8 mouse cellular contexts compared by ENCODE assay signal in the genomic region with DNA sequence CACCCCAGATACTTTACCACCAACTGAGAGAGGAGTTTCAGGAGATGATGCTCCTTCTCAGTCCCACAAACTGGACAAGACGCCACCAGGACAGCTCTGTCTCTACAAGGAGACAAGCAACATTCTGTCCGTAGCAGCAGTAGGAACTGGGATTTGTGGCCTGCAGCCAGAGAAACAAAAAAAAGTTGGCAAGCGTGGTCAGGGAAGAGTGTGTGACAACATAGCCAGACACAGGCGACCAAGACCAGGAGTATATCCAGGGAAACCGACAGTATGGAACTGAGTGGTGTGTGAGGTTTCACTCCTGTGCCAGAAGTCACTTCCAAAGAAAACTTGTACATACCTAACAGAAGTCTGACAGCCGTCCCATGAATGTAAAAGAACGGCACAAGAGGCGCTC. TPM values are rescaled to one million over a fixed set of nuclear protein-coding genes. Genes with fewer than 3 reads are reported as not detected.
A peak's percentile ranks its signal among the peaks of the same experiment; 100 is the strongest.
DNase-seq lines count a peak whose midpoint lies in the region; ATAC-seq and TF ChIP-seq lines count a peak whose summit lies in the region.
"Had no signal": no experiment of that assay in that cellular context is flagged by ENCODE, and none has a peak within 500 bp of the region (broad histone marks: within the 10 kb centered on the region; RNA-seq: fewer than 3 reads in every experiment).

No protein-coding gene starts in this region.

- H3K4me3 ChIP-seq in hindbrain, embryonic 16.5 days (ENCODE audit: low read length): no peak overlapping the region
- H3K4me3 ChIP-seq in hindbrain, embryonic 13.5 days: no peak overlapping the region
- no peak overlapping the region for H3K4me3 ChIP-seq in lung, embryonic 14.5 days (ENCODE audit: low read depth, low read length)
- H3K4me3 ChIP-seq: neural tube, embryonic 13.5 days had no signal

- peak; percentile 38 for ATAC-seq in hindbrain, embryonic 16.5 days
- no peak for ATAC-seq in hindbrain, embryonic 13.5 days (ENCODE audit: low FRiP score)
- ATAC-seq in lung, embryonic 14.5 days (ENCODE audit: insufficient read depth): peak; percentile 91
- no peak for ATAC-seq in megakaryocyte, adult 5-6 weeks (ENCODE audit: poor library complexity, severe bottlenecking)

- TF ChIP-seq CTCF in lung, embryonic 14.5 days (IDR thresholded peaks at IDR 0.05; ENCODE audit: low read depth): no peak

- 56% methylated on average over 8 of the region's 8 CpGs for WGBS in hindbrain, embryonic 16.5 days
- 79% methylated on average over 8 of the region's 8 CpGs for WGBS in hindbrain, embryonic 13.5 days
- 32% methylated on average over 8 of the region's 8 CpGs for WGBS in lung, embryonic 14.5 days

- no peaks in the 10 kb centered on the region for H3K27me3 ChIP-seq in hindbrain, embryonic 16.5 days (replicated peaks; ENCODE audit: control insufficient read depth, insufficient read depth, low read length)
- H3K27me3 ChIP-seq in hindbrain, embryonic 13.5 days: no peaks in the 10 kb centered on the region
- no peaks in the 10 kb centered on the region for H3K27me3 ChIP-seq in lung, embryonic 14.5 days (ENCODE audit: insufficient read depth, low read length)
- H3K27me3 ChIP-seq: neural tube, embryonic 13.5 days had no signal

- DNase-seq in adrenal gland, postnatal 36 days: peak; percentile 51 to 63
- DNase-seq in gastrocnemius, postnatal 14 days: peak; percentile 62
- peak; percentile 92 for DNase-seq in lung, embryonic 14.5 days
- no peak for DNase-seq in c-Kit-positive CD71-positive TER-119-positive erythroid progenitor cells, embryonic 14.5 days (ENCODE audit: low spot score)

- no peak overlapping the region for H3K27ac ChIP-seq in hindbrain, embryonic 16.5 days (ENCODE audit: low read depth, low read length)
- H3K27ac ChIP-seq in hindbrain, embryonic 13.5 days: no peak overlapping the region
- H3K27ac ChIP-seq in lung, embryonic 14.5 days (ENCODE audit: low read depth): peak overlapping the region; percentile 54; the same call in 1 of the 2 replicates
- H3K27ac ChIP-seq: neural tube, embryonic 13.5 days had no signal

- intact Hi-C loops in gastrocnemius, postnatal 14 days (cut with DNase I; ENCODE audit: low total_unique reads): no loop called here

- 0 out of 2 replicates have a peak, but pooled peaks cover 3% of the 10 kb centered on the region for H3K36me3 ChIP-seq in hindbrain, embryonic 16.5 days (ENCODE audit: control insufficient read depth, insufficient read depth, low read length)
- H3K36me3 ChIP-seq in hindbrain, embryonic 13.5 days: peaks cover 23% of the 10 kb centered on the region
- H3K36me3 ChIP-seq in lung, embryonic 14.5 days (ENCODE audit: insufficient read depth): 0 out of 2 replicates have a peak, but pooled peaks cover 4% of the 10 kb centered on the region

- H3K4me1 ChIP-seq in hindbrain, embryonic 16.5 days (ENCODE audit: control insufficient read depth, insufficient read depth, low read depth, low read length): peaks cover 4% of the 10 kb centered on the region; the same call in 1 of the 2 replicates
- H3K4me1 ChIP-seq in hindbrain, embryonic 13.5 days (replicated peaks): peaks cover 15% of the 10 kb centered on the region; the same call in 1 of the 2 replicates
- H3K4me1 ChIP-seq in lung, embryonic 14.5 days (ENCODE audit: insufficient read depth): 0 out of 2 replicates have a peak, but pooled peaks cover 7% of the 10 kb centered on the region
- H3K4me1 ChIP-seq: neural tube, embryonic 13.5 days had no signal

- no peak overlapping the region for H3K4me2 ChIP-seq in hindbrain, embryonic 16.5 days (ENCODE audit: low read length)
- no peak overlapping the region for H3K4me2 ChIP-seq in hindbrain, embryonic 13.5 days
- H3K4me2 ChIP-seq in lung, embryonic 14.5 days: no peak overlapping the region
- H3K4me2 ChIP-seq: neural tube, embryonic 13.5 days had no signal

- H3K9ac ChIP-seq in hindbrain, embryonic 16.5 days (ENCODE audit: low read depth, low read length): no peak overlapping the region
- no peak overlapping the region for H3K9ac ChIP-seq in hindbrain, embryonic 13.5 days
- no peak overlapping the region for H3K9ac ChIP-seq in lung, embryonic 14.5 days
- H3K9ac ChIP-seq: neural tube, embryonic 13.5 days had no signal

- H3K9me3 ChIP-seq in hindbrain, embryonic 16.5 days (ENCODE audit: control insufficient read depth, low read length): no peaks in the 10 kb centered on the region
- no peaks in the 10 kb centered on the region for H3K9me3 ChIP-seq in hindbrain, embryonic 13.5 days
- H3K9me3 ChIP-seq in lung, embryonic 14.5 days (ENCODE audit: low read depth, low read length): no peaks in the 10 kb centered on the region
- H3K9me3 ChIP-seq: neural tube, embryonic 13.5 days had no signal

RNA-seq across cellular contexts. Expression of a gene that starts 14.5 kb away (rescaled TPM):
- polyA plus RNA-seq in hindbrain, embryonic 16.5 days (2015; fragmentation: Nextera tagmentation; extraction: Ambion mirVana): 135 and 155 TPM in 2 replicates
- 148 and 152 TPM in 2 replicates for polyA plus RNA-seq in hindbrain, embryonic 13.5 days (2015; fragmentation: Nextera tagmentation; extraction: Ambion mirVana)
- total RNA-seq in adrenal gland, postnatal 36 days (2021): 1 to 10 TPM; 8.8 to 9.9 TPM
- 10 to 100 TPM; 18.6 to 43.0 TPM for total RNA-seq in gastrocnemius, postnatal 14 days (2021)
- polyA plus RNA-seq in lung, embryonic 14.5 days (2014; fragmentation: Nextera tagmentation; extraction: Ambion mirVana): 48.8 and 52.6 TPM in 2 replicates
- total RNA-seq in megakaryocyte, adult 5-6 weeks (2015): 13.9 and 15.1 TPM in 2 replicates
- 10.2 and 11.5 TPM in 2 replicates for total RNA-seq in megakaryocyte, adult 5-6 weeks (2017)

Comparison
In these comparisons a context has a peak if more than half of its experiments do, and no peak if none do; other contexts are left out.
1. ATAC-seq: peak in hindbrain, embryonic 16.5 days (single experiment) and lung, embryonic 14.5 days (single experiment); none in hindbrain, embryonic 13.5 days (single experiment) and megakaryocyte, adult 5-6 weeks (single experiment).